Mouse (Mus musculus) left cerebral cortex, postnatal 10 days (tissue): ENCODE results near the gene Lsamp. TPM values are rescaled to one million over a fixed set of nuclear protein-coding genes. Genes with fewer than 3 reads are reported as not detected.

Experiments
- DNase-seq, 2 experiments: peaks; one replicate each; pipeline ENCODE4 v3.0.0; 2021 to 2022; ENCODE audit warnings: low spot score in 2 of 2, mixed read lengths in 1 of 2; ENCODE audit errors: extremely low spot score in 1 of 2
- intact Hi-C: fragments of 180-260 bp; cut with DNase I; formaldehyde crosslinking; loops from one replicate; pipeline ENCODE4 v1.15.1; 2025
- total RNA-seq, 2 experiments: library from RNA; stranded (reverse); gene quantifications; 2 replicates each; pipeline ENCODE4 v1.2.3; 2021

Lsamp gene
- 100 to 1,000 TPM; 298 to 324 TPM for total RNA-seq

DNA sequence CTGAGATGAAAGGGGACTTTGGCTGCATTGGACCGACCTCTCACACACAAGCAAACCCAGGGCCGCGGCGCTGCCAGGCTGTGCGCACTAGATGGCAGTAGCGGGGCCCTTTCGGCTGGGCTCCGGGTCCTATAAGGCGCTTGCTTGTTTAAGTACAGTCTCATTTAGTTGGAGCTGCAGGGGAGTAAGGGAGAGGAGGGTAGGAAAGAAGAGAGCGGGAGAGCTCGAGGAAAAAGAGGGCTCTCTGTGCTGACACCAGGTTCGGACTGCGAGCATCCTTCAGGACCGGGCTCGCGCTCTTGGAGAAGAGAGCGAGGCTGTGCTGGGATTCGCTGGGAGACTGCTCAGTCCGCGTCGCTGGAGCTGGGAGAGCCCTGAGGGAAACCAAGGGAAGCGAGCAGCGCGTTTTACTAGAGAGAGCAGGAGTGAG is at the start of gene Lsamp:
Gene Lsamp (plus strand): TSS at position 157 of the 430 bp plus-strand sequence.
- intact Hi-C loops: loop anchor here (10.0 kb wide), 3 partner anchors 669 to 981 kb away; no protein-coding TSS in a partner anchor
- DNase-seq: peak; percentile 81 to 85

- intact Hi-C loops: no loop called here
- DNase-seq: no peak
Observed at GRCm38 (mm10) chr16:39957686-39958085, 26.5 kb upstream of the Lsamp start.

GRCm38 (mm10) chr16:39972712-39973111 is 11.4 kb upstream of the Lsamp start:
- intact Hi-C loops: no loop called here
- no peak for DNase-seq

DNA sequence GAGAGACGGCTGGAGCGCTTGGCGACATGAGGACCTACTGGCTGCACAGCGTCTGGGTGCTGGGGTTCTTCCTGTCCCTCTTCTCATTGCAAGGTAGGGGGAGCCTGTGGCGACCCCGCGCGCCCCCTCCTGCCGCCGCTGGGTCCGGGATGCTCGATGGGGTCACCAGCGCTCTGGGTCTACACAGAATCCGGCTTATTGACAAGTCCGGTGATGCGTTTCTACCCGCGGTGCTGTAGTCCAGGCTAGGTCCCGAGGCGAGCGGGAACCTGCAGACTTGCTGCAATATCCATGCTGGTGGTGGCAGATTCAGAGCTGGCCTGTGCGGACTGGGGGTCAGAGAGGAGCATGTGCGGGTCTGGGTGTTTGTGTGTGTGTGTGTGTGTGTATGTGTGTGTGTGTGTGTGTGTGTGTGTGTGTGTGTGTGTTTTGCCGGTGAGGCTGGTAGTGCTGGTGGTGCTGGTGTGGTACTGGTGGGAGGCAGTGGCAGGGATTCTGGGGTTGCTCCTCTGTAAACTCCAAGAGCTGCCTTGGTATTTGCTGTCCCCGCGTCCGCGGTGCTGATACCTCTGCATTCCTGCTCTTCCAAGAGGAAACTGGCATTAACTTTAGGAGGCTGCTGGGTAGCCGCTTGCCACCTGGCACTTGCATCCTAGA is 602 bp downstream of the Lsamp start:
- DNase-seq: peak; percentile 27 to 51
- intact Hi-C loops: loop anchor here (10.0 kb wide), 3 partner anchors 670 to 980 kb away; no protein-coding TSS in a partner anchor

- intact Hi-C loops: loop anchor here (10.0 kb wide), 3 partner anchors 674 to 976 kb away; no protein-coding TSS in a partner anchor
- no peak for DNase-seq
Observed at GRCm38 (mm10) chr16:39988466-39988865, 4.3 kb downstream of the Lsamp start.

- intact Hi-C loops: no loop called here
- no peak for DNase-seq
Observed at GRCm38 (mm10) chr16:39994821-39995220, 10.7 kb downstream of the Lsamp start.

- intact Hi-C loops: no loop called here
- DNase-seq: no peak
Observed at GRCm38 (mm10) chr16:40008800-40009199, 24.6 kb downstream of the Lsamp start.

GRCm38 (mm10) chr16:40011106-40011505 is 26.9 kb downstream of the Lsamp start:
- intact Hi-C loops: no loop called here

DNA sequence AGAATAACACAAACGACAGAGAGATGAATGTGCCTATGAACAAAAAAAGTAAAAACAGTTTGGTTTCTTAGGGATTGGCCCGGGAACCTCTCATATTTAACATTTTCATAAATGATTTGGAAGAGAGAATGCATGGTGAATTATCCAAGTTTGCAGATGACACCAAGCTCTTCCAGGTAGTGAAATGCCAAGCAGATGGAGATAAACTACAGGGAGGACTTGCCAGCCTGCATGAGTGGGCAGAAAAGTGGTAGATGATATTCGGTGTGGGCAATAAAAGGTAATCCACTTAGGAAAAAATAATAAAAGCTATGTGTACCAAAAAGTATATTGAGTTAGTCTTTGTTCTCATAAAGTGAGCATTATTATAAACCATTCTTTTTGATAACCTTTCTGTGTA is 38.5 kb downstream of the Lsamp start:
- intact Hi-C loops: no loop called here
- DNase-seq: no peak

More at GRCm38 (mm10) chr16:40011106-40011505, 26.9 kb downstream of the Lsamp start:
- no peak for DNase-seq

GRCm38 (mm10) chr16:40036719-40037118 is 52.6 kb downstream of the Lsamp start:
- no peak for DNase-seq

DNA sequence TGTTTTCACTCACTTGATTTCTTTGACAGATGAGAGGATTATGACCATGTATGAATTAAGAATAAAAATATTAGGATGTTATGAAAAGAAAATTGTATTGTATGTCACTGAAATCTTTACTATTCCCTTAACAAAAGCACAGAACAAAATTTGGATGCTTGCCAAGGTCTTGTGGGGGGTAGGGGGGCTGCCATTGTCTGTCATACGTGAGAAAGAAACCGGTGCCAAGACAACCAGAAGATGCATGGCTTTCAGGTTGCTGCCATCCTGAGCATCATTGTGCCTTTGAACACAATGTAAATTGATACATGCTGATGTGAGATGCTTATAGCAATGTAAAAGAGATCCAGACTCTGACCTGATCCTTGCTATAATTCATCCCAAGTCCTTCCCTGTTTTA is 75.4 kb downstream of the Lsamp start:
- intact Hi-C loops: no loop called here
- DNase-seq: no peak

More at GRCm38 (mm10) chr16:40036719-40037118, 52.6 kb downstream of the Lsamp start:
- intact Hi-C loops: no loop called here

DNA sequence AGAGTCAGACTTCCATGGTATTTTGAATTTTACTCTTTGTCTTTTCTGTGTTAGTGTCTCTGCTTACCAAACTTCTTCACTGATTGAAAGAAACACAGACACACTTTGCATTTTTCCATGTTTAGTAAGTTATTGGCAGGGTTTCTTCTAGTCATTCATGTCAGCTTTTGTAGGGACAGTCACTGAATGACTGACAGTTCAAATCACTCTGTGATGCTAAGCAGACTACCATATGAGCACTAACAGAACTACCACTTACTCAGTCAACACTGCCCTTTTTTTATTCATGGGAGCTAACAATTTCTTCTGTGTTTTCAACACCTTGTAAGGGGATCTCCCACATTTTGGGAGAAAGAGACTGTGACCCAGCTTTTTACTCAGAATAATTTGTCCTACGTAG is 75.8 kb downstream of the Lsamp start:
- intact Hi-C loops: no loop called here
- no peak for DNase-seq

GRCm38 (mm10) chr16:40060491-40060890 is 76.3 kb downstream of the Lsamp start:
- no peak for DNase-seq
- intact Hi-C loops: no loop called here

GRCm38 (mm10) chr16:40075556-40075955 is 91.4 kb downstream of the Lsamp start:
- DNase-seq: no peak

DNA sequence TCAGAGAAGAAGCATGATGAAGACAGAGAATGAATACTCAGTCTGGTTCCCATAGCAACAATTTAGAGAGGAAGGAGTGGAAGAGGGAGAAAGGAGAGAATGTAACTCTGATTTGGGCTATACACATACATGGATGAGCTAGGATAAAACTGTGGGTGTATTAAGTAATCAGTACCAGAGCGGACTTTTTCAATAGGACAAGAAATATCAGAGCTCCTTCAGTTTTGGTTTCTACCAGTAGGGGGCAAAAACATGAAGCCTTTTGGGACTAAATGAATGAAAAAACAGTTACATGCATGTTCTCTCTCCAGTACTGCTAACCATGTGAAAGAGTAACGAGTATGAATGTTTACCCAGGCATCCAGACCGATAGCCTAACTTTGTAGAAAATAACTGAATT is 96.1 kb downstream of the Lsamp start:
- DNase-seq: peak in 1 of 2 experiments; percentile 7
- intact Hi-C loops: no loop called here

More at GRCm38 (mm10) chr16:40075556-40075955, 91.4 kb downstream of the Lsamp start:
- intact Hi-C loops: no loop called here

- DNase-seq: no peak
- intact Hi-C loops: no loop called here
Observed at GRCm38 (mm10) chr16:40104329-40104728, 120.2 kb downstream of the Lsamp start.

DNA sequence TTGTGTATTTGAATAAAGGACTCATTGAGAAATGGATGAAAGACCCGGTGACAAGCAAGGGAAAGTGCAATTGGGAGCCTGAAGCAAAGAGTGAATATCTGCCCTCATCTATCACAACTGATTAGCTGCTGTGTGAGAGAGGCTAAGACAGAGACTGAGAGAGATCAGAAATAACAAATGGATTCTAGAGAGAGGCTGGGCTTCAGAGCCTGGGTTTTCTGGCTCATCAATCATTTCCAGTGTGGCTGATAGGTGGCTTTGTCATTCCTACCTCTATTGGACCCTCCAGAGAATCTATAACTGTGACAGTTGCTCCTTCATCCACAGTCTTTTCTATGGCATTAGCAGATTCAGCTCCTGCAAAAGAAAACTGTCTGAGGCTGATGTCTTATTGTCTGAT is 198.8 kb downstream of the Lsamp start:
- no peak for DNase-seq
- intact Hi-C loops: no loop called here

GRCm38 (mm10) chr16:40187987-40188590 is 203.9 kb downstream of the Lsamp start:
- intact Hi-C loops: no loop called here
- no peak for DNase-seq

- no peak for DNase-seq
- intact Hi-C loops: no loop called here
Observed at GRCm38 (mm10) chr16:40194401-40194800, 210.2 kb downstream of the Lsamp start.

GRCm38 (mm10) chr16:40194839-40195238 is 210.7 kb downstream of the Lsamp start:
- intact Hi-C loops: no loop called here
- DNase-seq: no peak
